Mouse (Mus musculus): ENCODE measurements at regions not wholly inside any gene's neighbourhood (a gene's known extent, or its start where the extent isn't known, plus 50 kb on each side); places are given as distances from the start of the nearest gene placed in this dataset.
A peak's percentile ranks its signal among the peaks of the same experiment; 100 is the strongest.

DNA sequence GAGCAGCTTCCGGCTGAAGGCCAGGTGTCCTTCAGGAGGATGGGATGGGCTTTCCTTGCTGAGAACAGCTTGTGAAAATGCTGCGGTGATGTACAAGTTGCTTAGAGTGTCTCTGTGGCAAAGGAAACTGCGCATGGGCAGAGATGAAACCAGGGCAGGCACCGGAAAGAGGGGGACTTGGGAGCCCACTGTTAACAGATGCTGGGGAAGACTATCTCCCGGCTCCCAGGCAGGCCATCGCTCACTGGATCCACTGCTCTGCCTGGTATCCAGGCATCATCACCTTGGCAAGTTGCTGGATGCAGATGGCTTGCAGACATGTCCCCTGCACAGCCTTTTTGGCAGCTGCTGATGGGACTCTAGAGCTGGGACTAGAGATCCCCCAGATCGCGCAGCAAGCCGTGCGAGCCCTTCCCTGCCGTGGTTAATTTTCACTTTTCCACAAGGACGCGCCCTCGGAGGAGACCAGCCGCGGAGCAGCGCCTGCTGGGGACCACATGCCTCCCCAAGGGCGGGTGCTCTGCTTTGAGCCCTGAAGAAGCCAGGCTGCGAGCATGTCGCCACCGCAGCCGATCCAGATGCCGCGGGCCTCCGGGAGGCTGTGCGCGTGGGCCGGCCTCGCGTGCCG lies 234.4 kb downstream of the Opa1 start:
- peak; percentile 62 for ATAC-seq
- no peaks in the 10 kb centered on the region for H3K27me3 ChIP-seq (replicated peaks)
- peaks cover 39% of the 10 kb centered on the region for H3K4me1 ChIP-seq (replicated peaks)
- peak overlapping the region; percentile 89 for H3K9ac ChIP-seq
- peak overlapping the region; percentile 58 for H3K4me3 ChIP-seq (replicated peaks)
- H3K36me3 ChIP-seq, result no peaks in the 10 kb centered on the region
- peak overlapping the region; percentile 97 for H3K4me2 ChIP-seq (replicated peaks)
- H3K9me3 ChIP-seq, result no peaks in the 10 kb centered on the region
- WGBS, result 3% methylated on average over 31 of the region's 31 CpGs
- H3K27ac ChIP-seq, result peak overlapping the region; percentile 96

DNA sequence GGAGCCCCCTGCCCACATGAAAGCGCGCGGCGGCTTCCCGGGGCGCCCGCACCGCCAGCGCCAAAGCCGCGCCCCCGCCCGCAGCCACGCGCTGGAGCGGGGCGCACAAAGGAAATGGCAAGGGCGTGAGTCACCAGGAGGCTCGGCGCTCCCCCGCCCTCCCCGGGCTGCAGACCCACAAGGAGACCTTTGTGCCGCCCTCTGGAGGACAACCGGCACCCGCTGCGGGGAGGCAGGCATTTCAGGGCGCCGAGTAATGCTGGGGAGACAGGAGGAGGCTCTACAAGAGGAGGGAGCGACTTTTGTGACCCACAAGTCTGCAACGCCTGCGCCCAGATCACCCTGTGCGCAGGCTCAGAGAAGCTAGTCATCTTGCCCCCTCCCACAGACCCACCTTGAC lies 234.9 kb downstream of the Opa1 start:
- peaks cover 43% of the 10 kb centered on the region for H3K4me1 ChIP-seq (replicated peaks)

DNA sequence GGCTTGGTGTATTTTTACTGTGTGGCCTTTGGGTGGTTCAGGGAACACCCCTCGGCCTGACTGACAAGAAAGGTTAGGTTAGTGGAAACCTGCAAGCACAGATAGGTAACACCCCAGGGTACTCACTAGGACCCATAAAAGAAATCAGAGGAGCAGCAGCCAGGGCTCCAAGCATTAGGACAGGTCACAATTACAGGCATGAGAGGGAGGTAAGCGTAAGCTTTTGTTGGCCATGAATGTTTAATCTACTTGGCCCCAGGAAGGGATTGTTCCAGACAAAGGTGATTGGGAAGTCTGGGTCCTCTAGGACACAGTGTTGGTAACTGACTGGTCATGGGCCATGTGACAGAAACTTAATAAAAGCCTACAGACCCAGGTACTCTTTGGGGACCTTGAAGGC lies 235.5 kb downstream of the Opa1 start:
- Histone ChIP-seq H3K4me1 (replicated peaks) (peaks cover 43% of the 10 kb centered on the region), H3K36me3 (no peaks in the 10 kb centered on the region), H3K27ac (peak overlapping the region; percentile 33; the same call in 1 of the 2 replicates), H3K4me2 (replicated peaks) (peak overlapping the region; percentile 97; the same call in 1 of the 2 replicates), H3K9ac (no peak overlapping the region), H3K27me3 (replicated peaks) (no peaks in the 10 kb centered on the region), H3K4me3 (replicated peaks) (no peak overlapping the region), H3K9me3 (no peaks in the 10 kb centered on the region)
- 58% methylated on average over 2 of the region's 2 CpGs for WGBS
- ATAC-seq, result no peak

More for the DNA sequence above, 234.9 kb downstream of the Opa1 start:
- Histone ChIP-seq H3K9me3 (no peaks in the 10 kb centered on the region), H3K36me3 (no peaks in the 10 kb centered on the region), H3K4me3 (replicated peaks) (peak overlapping the region; percentile 58), H3K27me3 (replicated peaks) (no peaks in the 10 kb centered on the region), H3K4me2 (replicated peaks) (peak overlapping the region; percentile 97), H3K27ac (peak overlapping the region; percentile 96), H3K9ac (peak overlapping the region; percentile 89)
- 1% methylated on average over 32 of the region's 32 CpGs for WGBS
- ATAC-seq, result peak; percentile 88

DNA sequence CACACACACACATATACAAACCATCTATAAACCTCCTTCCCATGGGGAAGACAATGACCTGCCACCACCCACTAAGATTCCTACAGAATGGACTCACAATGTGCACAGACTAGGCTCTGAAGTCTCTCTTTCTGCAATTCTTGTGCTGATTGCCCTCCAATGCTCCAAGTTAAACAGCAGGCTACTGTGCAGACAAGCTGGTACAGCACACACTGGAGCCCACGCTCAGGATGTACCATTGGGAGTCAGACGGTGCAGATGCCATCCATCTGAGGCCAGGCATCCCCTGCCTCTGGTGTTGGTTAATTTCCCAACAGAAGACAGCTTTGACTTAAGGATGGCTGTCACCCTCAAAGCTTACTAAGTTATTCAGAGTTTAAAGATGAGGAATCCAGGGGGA lies 236.1 kb downstream of the Opa1 start:
- Histone ChIP-seq H3K4me2 (replicated peaks) (no peak overlapping the region), H3K4me1 (replicated peaks) (peaks cover 44% of the 10 kb centered on the region), H3K9me3 (no peaks in the 10 kb centered on the region), H3K27me3 (replicated peaks) (no peaks in the 10 kb centered on the region), H3K4me3 (replicated peaks) (no peak overlapping the region), H3K27ac (peak overlapping the region; percentile 61; the same call in 1 of the 2 replicates), H3K9ac (no peak overlapping the region), H3K36me3 (no peaks in the 10 kb centered on the region)
- no peak for ATAC-seq
- 68% methylated on average over 2 of the region's 2 CpGs for WGBS

DNA sequence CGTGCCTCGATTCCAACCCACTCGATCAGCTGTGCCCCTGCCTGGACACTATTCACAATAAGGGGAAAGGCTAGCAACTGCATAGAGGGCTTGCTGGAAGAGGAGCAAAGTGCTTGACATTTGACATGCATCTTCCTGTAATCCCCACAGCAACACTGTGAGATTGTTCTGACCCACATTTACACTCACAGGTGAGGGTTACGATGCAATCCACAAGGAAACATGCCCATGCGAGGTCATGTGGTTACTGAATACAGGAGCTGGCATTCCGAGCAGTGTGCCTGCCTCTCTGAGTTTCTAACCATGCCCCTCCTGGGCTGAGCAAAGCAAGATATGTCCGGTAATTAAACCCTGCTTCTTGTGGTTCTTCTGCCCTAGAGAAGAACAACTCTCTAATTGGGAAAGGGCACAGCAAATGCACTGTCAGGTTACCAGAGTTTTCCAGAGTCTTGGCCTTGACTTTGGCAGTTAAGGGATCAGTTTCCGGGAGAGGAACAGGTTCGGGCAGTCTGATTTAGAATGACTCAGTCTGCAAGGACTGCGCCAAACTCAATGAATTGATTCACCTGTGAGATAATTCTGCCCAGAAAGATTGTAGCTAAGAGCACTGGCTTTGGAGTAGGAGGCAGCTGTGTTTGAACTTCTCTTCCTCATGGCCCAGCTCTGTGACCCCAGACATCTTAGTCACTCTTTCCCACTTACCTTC lies 236.7 kb downstream of the Opa1 start:
- no peaks in the 10 kb centered on the region for H3K36me3 ChIP-seq
- peak; percentile 21; the same call in 1 of the 2 replicates for ATAC-seq
- no peak overlapping the region for H3K9ac ChIP-seq
- H3K4me3 ChIP-seq (replicated peaks), result no peak overlapping the region
- no peak overlapping the region for H3K4me2 ChIP-seq (replicated peaks)
- no peaks in the 10 kb centered on the region for H3K9me3 ChIP-seq
- H3K27ac ChIP-seq, result peak overlapping the region; percentile 61
- H3K27me3 ChIP-seq (replicated peaks), result no peaks in the 10 kb centered on the region
- 71% methylated on average over 10 of the region's 10 CpGs for WGBS
- H3K4me1 ChIP-seq (replicated peaks), result peaks cover 49% of the 10 kb centered on the region

DNA sequence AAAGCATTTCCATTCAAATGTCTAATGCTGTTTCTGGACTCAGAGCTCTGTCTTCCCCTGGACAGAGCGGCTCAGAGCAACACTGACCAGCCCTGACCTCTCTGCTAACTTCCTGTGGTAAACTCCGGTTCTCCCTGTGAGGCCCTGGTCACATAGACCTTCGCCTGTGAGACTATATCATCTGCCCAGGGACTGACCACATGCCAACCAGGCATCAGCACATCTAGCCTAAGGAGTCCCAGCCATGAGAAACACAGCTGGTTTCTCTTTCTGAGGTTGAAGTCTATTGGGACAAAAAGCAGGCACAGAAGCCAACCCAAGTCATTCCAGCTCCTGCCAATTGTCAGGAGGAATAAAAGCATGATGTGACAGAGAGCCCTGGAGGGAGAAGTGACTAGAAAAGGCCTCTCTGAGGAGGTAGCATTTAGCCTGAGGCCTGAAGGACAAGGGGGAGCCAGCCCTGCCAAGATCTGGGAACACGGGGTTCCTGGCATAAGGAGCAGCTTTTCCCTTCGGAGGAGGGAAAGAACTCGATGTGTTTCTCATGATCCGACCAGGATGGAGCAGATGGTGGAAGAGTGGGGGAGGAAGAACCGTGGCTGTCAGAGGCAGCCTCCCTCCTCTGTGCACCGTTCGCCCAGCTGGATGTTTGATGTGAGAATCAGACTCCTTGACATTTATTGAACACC lies 237.7 kb downstream of the Opa1 start:
- WGBS, result 48% methylated on average over 10 of the region's 10 CpGs
- Histone ChIP-seq H3K36me3 (no peaks in the 10 kb centered on the region), H3K9me3 (no peaks in the 10 kb centered on the region), H3K27me3 (replicated peaks) (no peaks in the 10 kb centered on the region), H3K9ac (no peak overlapping the region), H3K4me1 (replicated peaks) (peaks cover 50% of the 10 kb centered on the region), H3K27ac (no peak overlapping the region), H3K4me3 (replicated peaks) (no peak overlapping the region), H3K4me2 (replicated peaks) (no peak overlapping the region)
- ATAC-seq, result no peak

DNA sequence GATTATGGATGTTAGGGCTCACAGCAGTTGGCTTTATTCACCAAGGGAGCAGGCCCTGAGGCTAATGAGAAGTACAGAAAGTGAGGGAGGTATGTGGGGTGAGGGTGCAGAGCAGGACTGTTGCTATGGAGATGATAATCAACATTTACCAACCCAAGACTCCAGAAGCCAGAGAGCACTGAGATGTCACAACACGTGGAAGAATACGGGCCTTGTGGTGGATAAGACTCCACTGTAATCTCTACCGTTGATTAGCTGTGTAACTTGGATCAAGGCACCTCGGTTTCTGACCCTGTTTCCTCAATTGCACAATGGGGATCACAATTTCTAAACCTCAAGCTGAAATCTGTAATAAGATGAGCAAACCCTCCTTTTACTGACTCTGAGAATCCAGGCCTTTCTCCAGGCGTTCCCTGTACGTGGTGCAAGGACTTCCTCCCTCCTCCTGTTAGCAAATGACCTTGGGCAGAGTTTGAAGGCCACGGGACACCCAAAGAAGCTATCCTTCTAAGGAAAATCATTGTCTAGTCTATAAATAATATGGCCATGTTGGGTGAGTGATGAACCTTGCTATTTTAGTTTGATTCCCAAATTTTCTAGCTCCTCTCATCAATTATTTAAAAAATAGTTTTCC lies 239.8 kb downstream of the Opa1 start:
- H3K9ac ChIP-seq, result no peak overlapping the region
- 58% methylated on average over 7 of the region's 7 CpGs for WGBS
- H3K9me3 ChIP-seq, result no peaks in the 10 kb centered on the region
- no peak overlapping the region for H3K4me3 ChIP-seq (replicated peaks)
- no peak for ATAC-seq
- H3K4me2 ChIP-seq (replicated peaks), result no peak overlapping the region
- no peaks in the 10 kb centered on the region for H3K36me3 ChIP-seq
- H3K27ac ChIP-seq, result no peak overlapping the region
- H3K27me3 ChIP-seq (replicated peaks), result no peaks in the 10 kb centered on the region
- H3K4me1 ChIP-seq (replicated peaks), result peaks cover 46% of the 10 kb centered on the region

DNA sequence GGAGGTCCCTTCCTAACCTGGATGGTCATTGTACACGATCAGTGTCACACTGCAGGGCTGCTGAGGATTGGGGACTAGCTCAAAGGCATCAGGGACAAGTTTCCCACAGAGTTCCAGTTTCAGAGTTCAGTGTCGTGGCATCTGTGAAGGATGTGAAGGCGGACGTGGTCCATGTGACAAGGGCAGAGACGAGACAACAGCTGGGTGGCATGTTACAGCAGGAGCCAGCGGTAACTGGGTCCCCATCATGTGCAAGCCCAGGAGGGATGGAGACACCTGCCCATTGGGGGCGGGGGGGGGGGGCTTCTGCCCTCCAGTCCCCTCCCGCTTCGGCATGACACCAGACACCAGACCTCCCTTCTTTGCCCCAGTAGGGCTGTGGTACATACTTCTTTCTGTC lies 241.6 kb downstream of the Opa1 start:
- H3K36me3 ChIP-seq, result no peaks in the 10 kb centered on the region
- no peaks in the 10 kb centered on the region for H3K9me3 ChIP-seq
- H3K9ac ChIP-seq, result no peak overlapping the region
- no peak for ATAC-seq
- H3K4me1 ChIP-seq (replicated peaks), result peaks cover 30% of the 10 kb centered on the region
- H3K27me3 ChIP-seq (replicated peaks), result no peaks in the 10 kb centered on the region
- H3K4me3 ChIP-seq (replicated peaks), result no peak overlapping the region
- no peak overlapping the region for H3K27ac ChIP-seq
- 82% methylated on average over 9 of the region's 9 CpGs for WGBS
- no peak overlapping the region for H3K4me2 ChIP-seq (replicated peaks)

DNA sequence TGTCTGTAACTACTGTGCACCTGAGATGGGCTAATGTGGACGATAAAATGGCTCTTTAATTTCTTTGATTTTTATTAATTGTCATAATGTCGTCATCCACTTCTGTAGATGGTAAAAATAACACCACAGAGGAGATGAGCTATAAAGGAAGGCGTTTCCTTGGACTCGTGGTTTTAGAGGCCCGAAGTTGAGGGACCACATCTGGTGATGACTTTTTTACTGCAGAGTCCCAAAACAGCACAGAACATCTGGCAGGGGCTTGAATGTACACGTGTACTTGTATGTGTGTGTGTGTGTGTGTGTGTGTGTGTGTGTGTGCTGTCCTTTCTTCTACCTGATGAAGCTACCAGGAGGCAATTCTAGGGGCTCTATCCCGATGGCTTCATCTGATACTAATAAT lies 242.1 kb upstream of the Hes1 start:
- Histone ChIP-seq H3K4me3 (replicated peaks) (no peak overlapping the region), H3K27ac (no peak overlapping the region), H3K4me2 (replicated peaks) (no peak overlapping the region), H3K4me1 (replicated peaks) (peaks cover 22% of the 10 kb centered on the region; the same call in 1 of the 2 replicates), H3K27me3 (replicated peaks) (no peaks in the 10 kb centered on the region), H3K36me3 (no peaks in the 10 kb centered on the region), H3K9me3 (no peaks in the 10 kb centered on the region), H3K9ac (no peak overlapping the region)
- WGBS, result 52% methylated on average over 7 of the region's 7 CpGs
- ATAC-seq, result no peak

DNA sequence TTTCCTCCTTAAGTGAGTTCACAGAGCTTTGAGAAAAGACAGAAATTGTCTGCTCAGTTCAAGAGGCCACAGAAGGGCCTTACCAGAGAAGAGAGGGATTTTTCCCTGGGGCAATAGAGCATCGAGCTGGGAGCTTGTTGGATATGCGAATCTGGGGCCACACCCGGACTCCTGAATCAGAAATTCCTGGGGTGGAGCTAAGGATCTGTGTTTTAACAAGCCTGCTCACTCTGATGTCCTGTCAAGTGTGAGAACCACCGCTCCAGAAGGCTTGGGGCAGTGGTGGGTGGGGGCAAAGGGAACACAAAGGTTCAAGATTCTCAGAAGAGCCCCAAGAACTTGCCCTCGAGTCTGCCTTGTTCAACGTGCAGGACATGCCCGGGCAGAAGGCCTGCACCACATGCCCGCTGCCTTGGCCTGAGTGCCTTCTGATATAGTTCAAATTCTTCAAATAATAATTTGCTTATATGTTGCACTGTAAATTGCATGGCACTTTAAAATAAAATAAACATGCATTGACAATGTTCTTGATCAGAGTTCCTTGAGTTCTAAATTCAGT lies 241.3 kb upstream of the Hes1 start:
- Histone ChIP-seq H3K4me2 (replicated peaks) (no peak overlapping the region), H3K27ac (no peak overlapping the region), H3K27me3 (replicated peaks) (no peaks in the 10 kb centered on the region), H3K4me1 (replicated peaks) (peaks cover 18% of the 10 kb centered on the region; the same call in 1 of the 2 replicates), H3K9ac (no peak overlapping the region), H3K9me3 (no peaks in the 10 kb centered on the region), H3K4me3 (replicated peaks) (no peak overlapping the region), H3K36me3 (no peaks in the 10 kb centered on the region)
- WGBS, result 53% methylated on average over 8 of the region's 8 CpGs
- no peak for ATAC-seq

DNA sequence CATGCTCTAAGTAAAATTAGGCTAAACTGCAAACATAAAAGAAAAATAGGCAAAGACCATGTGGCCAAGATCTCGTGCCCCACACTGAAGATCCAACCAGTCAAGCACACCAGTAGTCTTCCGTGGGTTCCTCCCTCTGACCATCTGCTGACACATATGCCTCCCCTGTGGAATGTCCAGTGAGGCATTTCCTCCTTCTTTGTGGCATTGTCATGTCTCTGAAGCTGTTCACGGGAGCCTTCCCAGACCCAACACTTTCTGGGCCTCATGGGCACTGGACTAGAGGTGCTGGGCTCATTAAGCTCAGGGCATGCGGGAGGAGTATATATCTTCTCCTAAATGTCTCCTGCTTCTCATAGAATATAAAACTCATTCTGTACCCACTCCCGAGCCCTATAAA lies 237.3 kb upstream of the Hes1 start:
- 0 out of 2 replicates have a peak, but pooled peaks cover 6% of the 10 kb centered on the region for H3K4me1 ChIP-seq (replicated peaks)
- no peak for ATAC-seq
- no peak overlapping the region for H3K9ac ChIP-seq
- H3K9me3 ChIP-seq, result no peaks in the 10 kb centered on the region
- 83% methylated on average over 5 of the region's 5 CpGs for WGBS
- H3K27me3 ChIP-seq (replicated peaks), result no peaks in the 10 kb centered on the region
- H3K4me3 ChIP-seq (replicated peaks), result no peak overlapping the region
- no peak overlapping the region for H3K4me2 ChIP-seq (replicated peaks)
- no peaks in the 10 kb centered on the region for H3K36me3 ChIP-seq
- H3K27ac ChIP-seq, result no peak overlapping the region

DNA sequence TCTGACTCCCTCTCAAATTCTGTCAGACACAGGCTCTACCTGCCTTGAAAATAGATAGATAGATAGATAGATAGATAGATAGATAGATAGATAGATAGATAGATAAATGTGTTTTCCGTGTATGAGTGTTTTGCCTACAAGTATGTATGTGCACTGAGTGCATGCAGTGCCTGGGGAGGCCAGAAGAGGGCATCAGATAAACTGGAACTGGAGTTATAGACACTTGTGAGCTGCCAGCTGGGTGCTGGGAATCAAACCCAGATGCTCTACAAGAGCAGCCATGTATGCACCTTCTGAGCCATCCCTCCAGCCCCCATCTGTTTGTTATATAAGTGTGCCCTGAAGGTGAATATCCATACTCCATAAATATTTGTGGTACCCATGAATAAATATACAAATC lies 236.4 kb upstream of the Hes1 start:
- Histone ChIP-seq H3K27me3 (replicated peaks) (no peaks in the 10 kb centered on the region), H3K36me3 (no peaks in the 10 kb centered on the region), H3K27ac (no peak overlapping the region), H3K4me2 (replicated peaks) (no peak overlapping the region), H3K9ac (no peak overlapping the region), H3K4me3 (replicated peaks) (no peak overlapping the region), H3K9me3 (no peaks in the 10 kb centered on the region), H3K4me1 (replicated peaks) (no peaks in the 10 kb centered on the region)
- WGBS, result 100% methylated on average over 1 of the region's 1 CpGs
- ATAC-seq, result no peak
